In genomic region chr9:83956632-83957314, GRCm38 (mm10) we compare ENCODE assay signal across 8 mouse cellular contexts. TPM values are rescaled to one million over a fixed set of nuclear protein-coding genes. Genes with fewer than 3 reads are reported as not detected.
DNase-seq lines count a peak whose midpoint lies in the region; ATAC-seq and TF ChIP-seq lines count a peak whose summit lies in the region.

No protein-coding gene starts in this region.

- no peaks in the 10 kb centered on the region for H3K27me3 ChIP-seq in Patski
- no peaks in the 10 kb centered on the region for H3K27me3 ChIP-seq in hindbrain, embryonic 14.5 days (ENCODE audit: control insufficient read depth, insufficient read depth, low read length)

- TF ChIP-seq CTCF in Patski (IDR thresholded peaks at IDR 0.05), result peak; percentile 93

- H3K27ac ChIP-seq in hindbrain, embryonic 14.5 days, result no peak overlapping the region

- no peak overlapping the region for H3K4me2 ChIP-seq in hindbrain, embryonic 14.5 days (replicated peaks)

- WGBS in hindbrain, embryonic 14.5 days, result 58% methylated on average over 15 of the region's 15 CpGs

- H3K4me3 ChIP-seq in hindbrain, embryonic 14.5 days (replicated peaks; ENCODE audit: low read length), result no peak overlapping the region

- CTCF ChIA-PET in Patski (lab: Charles Lee), result interaction anchor here (0.7 to 2.3 kb wide), 16 partner anchors 15 to 1737 kb away, joined by 3 to 18 read pairs (median 4); no protein-coding TSS in a partner anchor

- no peak for DNase-seq in Patski (ENCODE audit: low read depth, low spot score)
- DNase-seq in cerebellum, postnatal 14 days, result peak; percentile 87 to 88
- peak; percentile 78 to 79 for DNase-seq in frontal cortex, postnatal 25 days (ENCODE audit: low spot score in 2 of 2)
- peak; percentile 95 for DNase-seq in hindbrain, embryonic 14.5 days (ENCODE audit: low spot score)
- peak; percentile 82 to 91 for DNase-seq in layer of hippocampus, postnatal 14 days (ENCODE audit: low spot score in 2 of 2)
- DNase-seq in lung, postnatal 14 days, result peak; percentile 85
- DNase-seq in retina, adult 2 months (ENCODE audit: low read depth, low spot score), result peak; percentile 22
- peak; percentile 68 for DNase-seq in thymus, postnatal 25 days

- H3K4me1 ChIP-seq in hindbrain, embryonic 14.5 days (replicated peaks; ENCODE audit: control insufficient read depth, insufficient read depth, low read length), result no peaks in the 10 kb centered on the region

- POLR2A ChIA-PET in Patski (lab: Charles Lee), result interaction anchor here (0.6 kb wide), 1 partner anchor 1513 kb away, joined by 4 read pairs; no protein-coding TSS in a partner anchor

- no peak overlapping the region for H3K9ac ChIP-seq in hindbrain, embryonic 14.5 days

- in situ Hi-C loops in Patski (cut with MboI; ENCODE audit: low pct_unique_long_range_greater_than_20kb), result loop anchor here (10.0 to 25.0 kb wide), 2 partner anchors 1631 to 1738 kb away; no protein-coding TSS in a partner anchor

- H3K36me3 ChIP-seq in hindbrain, embryonic 14.5 days (replicated peaks; ENCODE audit: control insufficient read depth, insufficient read depth), result no peaks in the 10 kb centered on the region

- ATAC-seq in Patski, result peak; percentile 91
- ATAC-seq in hindbrain, embryonic 14.5 days (ENCODE audit: low FRiP score), result peak; percentile 91

- no peaks in the 10 kb centered on the region for H3K9me3 ChIP-seq in hindbrain, embryonic 14.5 days (ENCODE audit: control insufficient read depth, low read length)

RNA-seq across cellular contexts. Expression of gene Bckdhb, which starts 31.8 kb away (rescaled TPM):
- polyA plus RNA-seq in Patski (2021), result 35.8 TPM
- polyA plus RNA-seq in hindbrain, embryonic 14.5 days (2014; fragmentation: Nextera tagmentation; extraction: Ambion mirVana), result 32.5 and 41.2 TPM in 2 replicates
- 10 to 100 TPM; 33.5 to 38.0 TPM for total RNA-seq in layer of hippocampus, postnatal 14 days (2021)
